Mouse (Mus musculus) granulocyte monocyte progenitor cell, adult 5-6 weeks (primary cell): Measurements from ENCODE around the gene Dnm1. TPM values are rescaled to one million over a fixed set of nuclear protein-coding genes. Genes with fewer than 3 reads are reported as not detected.

ENCODE experiments used
- ATAC-seq: replicated peaks from 2 replicates; pipeline ENCODE4 v1.8.0; 2016; ENCODE audit warnings: mild to moderate bottlenecking, moderate TSS enrichment, inconsistent platforms; ENCODE audit not compliant: poor library complexity, severe bottlenecking
- total RNA-seq, 2 experiments: library from RNA; stranded (forward) in 1 of 2; stranded (reverse) in 1 of 2; fragments of 200-712, 200-1000 nt in 1 of 2; fragments of >200 nt in 1 of 2; fragmentation: Nextera tagmentation in 1 of 2; gene quantifications; 2 replicates each; pipeline ENCODE4 v1.2.3; 2014 to 2017

The Dnm1 gene
- total RNA-seq (2014; fragmentation: Nextera tagmentation) (0.85 TPM in 1 of 2 replicates, not detected in the other), total RNA-seq (2017) (not detected in 2 replicates)

- ATAC-seq: peak; percentile 79
Measured at GRCm38 (mm10) chr2:32353007-32353542, at the start of gene Dnm1. TSS of gene Dnm1 (minus strand) at chr2:32353338.

- ATAC-seq: no peak
Measured at GRCm38 (mm10) chr2:32396695-32397094, 43.6 kb upstream of the Dnm1 start.

DNA sequence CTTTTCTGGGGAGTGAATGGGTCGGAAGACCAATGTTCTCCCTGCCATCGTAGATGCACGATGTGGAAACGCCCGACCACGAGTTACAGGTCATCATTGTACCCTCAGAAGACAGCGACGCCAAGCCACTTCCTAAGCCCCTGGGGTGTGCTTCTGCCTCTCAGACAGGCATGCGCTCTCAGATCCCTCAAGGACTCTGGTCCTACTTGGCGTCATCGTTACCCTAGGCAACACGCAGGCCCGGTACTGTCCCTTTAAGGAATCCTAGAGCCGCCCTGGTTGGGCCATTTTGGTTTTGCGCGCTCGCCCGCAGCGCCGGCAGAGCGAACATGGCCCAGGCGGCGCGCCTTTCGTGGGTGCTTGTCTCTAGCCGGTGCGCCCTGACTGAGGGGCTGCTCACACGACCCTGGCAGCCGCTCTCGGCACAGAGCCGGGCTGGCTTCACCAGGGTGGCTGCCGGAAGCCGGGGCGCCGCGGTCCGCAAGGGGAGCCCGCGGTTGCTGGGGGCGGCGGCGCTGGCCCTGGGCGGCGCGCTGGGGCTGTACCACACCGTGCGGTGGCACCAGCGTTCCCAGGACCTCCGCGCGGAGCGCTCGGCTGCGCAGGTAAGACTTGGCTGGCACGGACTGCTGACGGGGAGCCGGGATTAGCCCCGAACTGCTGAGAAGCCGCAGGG lies 42.9 kb upstream of the Dnm1 start:
- peak; percentile 79 for ATAC-seq

GRCm38 (mm10) chr2:32395484-32395945 lies 42.4 kb upstream of the Dnm1 start, which contains the start of gene Ptges2:
TSS of gene Ptges2 (plus strand) at chr2:32395896.
- peak; percentile 80 for ATAC-seq

GRCm38 (mm10) chr2:32394973-32395372 lies 41.8 kb upstream of the Dnm1 start:
- no peak for ATAC-seq

GRCm38 (mm10) chr2:32392063-32392462 lies 38.9 kb upstream of the Dnm1 start:
- no peak for ATAC-seq

GRCm38 (mm10) chr2:32390871-32391270 lies 37.7 kb upstream of the Dnm1 start:
- ATAC-seq: no peak

- peak; percentile 60 for ATAC-seq
Measured at GRCm38 (mm10) chr2:32389157-32389556, 36.0 kb upstream of the Dnm1 start.

- peak; percentile 67 for ATAC-seq
Measured at GRCm38 (mm10) chr2:32387706-32388490, 34.8 kb upstream of the Dnm1 start, which contains the start of gene Lcn2. TSS of gene Lcn2 (minus strand) at chr2:32388252.

- ATAC-seq: no peak
Measured at GRCm38 (mm10) chr2:32382689-32383088, 29.6 kb upstream of the Dnm1 start.

DNA sequence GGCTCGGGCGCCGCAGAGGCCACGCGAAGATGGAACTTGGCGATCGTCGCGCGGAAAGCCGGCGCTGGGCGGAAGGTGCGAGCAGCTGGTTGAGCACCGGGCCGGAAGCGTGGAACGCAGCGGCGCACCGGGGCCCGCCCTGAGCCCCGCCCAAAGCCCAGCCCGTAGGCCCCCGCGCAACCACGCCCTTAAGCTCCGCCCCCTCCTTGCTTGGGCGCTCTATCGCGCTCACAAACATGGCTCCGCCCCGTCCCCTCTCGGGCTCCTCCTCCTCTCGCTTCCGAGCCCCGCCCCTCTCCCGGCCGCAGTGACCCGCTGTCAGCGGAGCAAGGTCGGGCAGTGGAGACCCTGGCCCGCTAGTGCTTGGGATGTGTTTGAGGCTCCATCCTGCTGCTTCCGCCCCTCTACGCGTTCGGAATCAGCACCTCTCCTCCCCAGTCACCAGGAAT lies 28.7 kb upstream of the Dnm1 start, which contains the start of gene 1110008P14Rik:
TSS of gene 1110008P14Rik (minus strand) at position 164 of the 449 bp plus-strand sequence.
- peak; percentile 91 for ATAC-seq

DNA sequence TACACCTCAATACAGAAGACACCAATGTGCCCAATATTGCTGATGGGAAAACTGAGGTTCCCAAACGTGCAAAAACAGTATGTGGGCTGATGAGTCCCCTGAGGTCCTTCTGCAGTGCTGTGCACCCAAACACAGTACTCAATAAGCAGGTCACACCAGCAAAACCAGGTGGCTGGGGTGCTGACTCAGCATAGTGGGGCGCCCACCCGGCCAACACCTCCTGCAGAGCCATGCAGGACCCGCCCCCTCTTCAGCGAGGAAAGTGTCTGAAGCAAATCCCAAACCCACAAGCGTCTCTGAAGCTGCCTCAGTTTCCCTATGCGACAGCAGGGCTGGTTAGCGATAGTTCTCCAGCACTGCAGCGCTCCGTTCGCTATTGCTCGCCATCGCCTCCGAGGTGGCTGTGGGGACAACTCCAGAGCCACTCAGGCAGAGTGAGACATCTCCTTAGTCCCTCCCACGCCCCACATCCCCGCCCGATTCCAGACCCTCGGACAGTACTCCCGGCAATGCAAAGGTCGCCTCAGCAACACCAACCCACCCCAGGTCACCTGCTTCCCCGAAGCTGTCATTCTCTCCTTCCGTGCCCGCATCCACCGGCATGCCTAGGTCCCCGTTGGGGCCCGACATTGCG lies 28.1 kb upstream of the Dnm1 start:
- peak; percentile 10 for ATAC-seq

- ATAC-seq: no peak
Measured at GRCm38 (mm10) chr2:32380001-32380500, 26.9 kb upstream of the Dnm1 start.

DNA sequence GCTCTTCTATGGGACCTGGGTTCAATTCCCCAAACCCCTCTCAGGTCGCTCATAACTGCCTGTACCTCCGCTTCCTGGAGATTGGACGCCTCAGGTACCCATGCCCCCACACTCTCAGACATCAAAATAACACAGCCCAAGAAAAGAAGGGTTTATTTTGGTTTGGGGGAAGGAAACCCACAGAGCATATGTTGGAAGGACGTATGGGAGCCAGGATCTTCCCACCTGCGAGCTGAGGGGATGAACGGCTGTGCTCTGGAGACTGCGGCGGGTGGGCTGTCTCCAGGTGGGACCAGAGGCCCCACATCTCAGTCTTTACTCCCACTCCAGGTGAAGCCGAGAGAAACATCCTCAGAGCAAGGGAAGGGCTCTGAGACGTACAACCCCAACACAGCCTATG lies 23.8 kb upstream of the Dnm1 start:
- no peak for ATAC-seq

DNA sequence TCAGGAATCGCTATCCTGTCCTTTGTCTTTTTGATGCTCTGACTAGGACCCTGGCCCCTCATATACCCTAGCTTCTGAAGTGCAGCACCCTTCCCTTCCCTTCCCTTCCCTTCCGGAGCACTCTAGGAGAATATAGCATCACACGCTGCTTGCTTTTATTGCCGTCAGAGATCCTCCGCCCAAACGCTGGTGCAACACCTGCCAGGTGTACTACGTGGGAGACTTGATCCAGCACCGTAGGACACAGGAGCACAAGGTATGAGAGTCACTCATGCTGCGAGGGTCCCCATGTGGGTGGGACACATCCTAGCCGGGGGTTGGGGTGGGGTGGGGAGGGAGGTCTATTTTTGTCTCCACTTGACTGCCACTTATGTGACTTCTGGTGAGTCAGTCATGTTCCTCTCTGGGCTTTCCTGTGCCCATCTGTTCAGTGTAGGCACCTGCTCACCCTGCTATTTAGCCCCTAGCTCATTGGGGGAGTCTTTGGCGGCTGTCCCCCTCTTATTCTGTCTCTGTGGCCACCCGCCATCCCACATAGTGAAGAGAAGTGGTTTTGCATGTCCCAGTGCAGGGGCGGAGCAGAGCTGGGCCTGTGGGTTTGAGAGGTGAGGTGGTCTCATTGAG lies 22.3 kb upstream of the Dnm1 start:
- ATAC-seq: no peak

DNA sequence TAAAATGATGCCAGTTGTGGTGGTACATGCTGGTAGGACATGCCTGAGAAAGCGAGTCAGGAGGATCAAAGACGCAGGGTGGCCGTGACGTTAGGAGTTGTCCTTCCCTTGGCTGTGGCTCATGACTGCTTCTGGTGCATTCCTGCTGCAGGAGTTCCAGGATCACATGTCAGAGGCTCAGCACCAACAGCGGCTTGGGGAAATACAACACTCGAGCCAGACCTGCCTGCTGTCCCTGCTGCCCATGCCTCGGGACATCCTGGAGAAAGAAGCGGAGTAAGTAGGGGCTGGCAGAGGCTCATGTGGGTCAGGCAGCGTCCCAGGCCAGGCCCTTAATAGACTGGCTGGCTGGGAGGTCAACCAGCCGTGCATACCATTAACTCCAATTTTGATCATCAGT lies 21.1 kb upstream of the Dnm1 start:
- no peak for ATAC-seq

- ATAC-seq: no peak
Measured at GRCm38 (mm10) chr2:32367315-32367714, 14.2 kb upstream of the Dnm1 start.

DNA sequence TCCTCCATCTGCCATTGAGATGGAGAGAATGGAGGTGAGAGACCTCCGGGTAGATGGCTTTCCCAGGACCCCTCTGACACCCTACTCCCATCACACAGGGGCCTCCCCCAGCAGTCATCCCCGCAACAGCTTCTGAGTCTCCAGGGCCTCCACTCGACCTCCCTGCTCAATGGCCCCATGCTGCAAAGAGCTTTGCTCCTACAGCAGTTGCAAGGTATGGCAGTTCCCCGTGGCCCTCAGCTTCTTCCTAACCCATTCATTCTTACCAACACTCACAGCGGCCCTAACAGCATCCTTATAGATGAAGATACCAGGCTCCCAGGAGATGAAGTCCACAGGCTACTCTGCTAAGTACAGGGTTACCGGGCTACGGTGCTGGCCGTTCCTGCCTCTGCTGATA lies 11.0 kb upstream of the Dnm1 start:
- no peak for ATAC-seq

DNA sequence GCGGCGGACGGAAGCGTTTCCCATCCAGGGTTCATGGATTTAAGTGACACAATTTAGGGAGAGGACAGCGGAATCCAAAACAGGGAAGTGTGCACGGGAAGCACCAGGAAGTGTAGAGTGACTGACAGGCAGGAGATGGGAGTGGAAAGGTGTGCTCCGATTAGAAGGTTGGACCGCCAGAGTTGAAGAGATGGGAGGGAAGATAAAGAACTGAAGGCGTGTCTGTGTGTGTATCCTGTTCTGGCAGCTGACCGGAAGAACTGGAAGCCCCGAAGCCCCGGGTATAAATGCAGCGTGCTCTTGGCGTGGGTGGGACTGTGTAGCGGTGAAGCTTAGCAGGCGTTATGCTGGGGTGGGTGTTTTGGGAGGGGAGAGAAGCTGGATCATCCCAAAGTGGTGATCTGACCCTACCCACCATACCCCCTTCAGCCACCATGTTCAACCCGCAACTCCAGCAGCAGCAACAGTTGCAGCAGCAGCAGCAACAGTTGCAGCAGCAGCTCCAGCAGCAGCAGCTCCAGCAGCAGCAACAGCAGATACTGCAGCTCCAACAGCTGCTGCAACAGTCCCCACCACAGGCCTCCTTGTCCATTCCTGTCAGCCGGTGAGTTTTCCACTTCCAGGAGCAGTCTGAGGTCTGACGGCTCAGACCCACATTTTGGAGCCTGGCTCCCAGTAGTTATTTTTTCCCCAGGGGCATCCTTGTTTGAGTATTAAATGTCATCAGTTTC lies 10.4 kb upstream of the Dnm1 start:
- peak; percentile 51 for ATAC-seq
